Mouse (Mus musculus): ENCODE measurements around the gene Aldh1l1.

DNA sequence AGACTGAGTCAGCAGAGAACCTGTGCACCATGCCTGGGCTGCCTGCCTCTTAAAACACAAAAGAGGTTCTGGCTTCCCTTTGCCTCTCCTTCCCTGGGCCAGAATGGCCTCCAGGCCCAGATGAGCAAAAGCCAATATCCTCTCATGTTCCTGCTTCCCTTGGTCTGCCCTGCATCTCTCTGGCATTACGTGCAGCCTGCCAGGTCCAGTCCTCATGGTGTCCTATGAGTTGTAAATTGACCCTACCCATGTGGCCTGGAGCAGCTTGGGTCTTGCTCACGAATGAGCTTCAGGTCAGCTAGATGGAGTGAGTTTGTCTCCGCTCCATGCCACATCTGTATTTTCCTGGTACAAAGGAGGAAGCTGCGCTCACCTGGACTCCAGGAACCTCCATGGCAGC lies 110.8 kb downstream of the Aldh1l1 start:
- TF ChIP-seq CTCF (conservative IDR thresholded peaks at IDR 0.05; ENCODE audit: insufficient read depth, insufficient read length, low read depth, low read length) (no peak), POLR2A (IDR thresholded peaks at IDR 0.05; ENCODE audit: low read depth, low read length) (no peak)

Data from kidney, adult 2 months (tissue).